Mouse (Mus musculus): ENCODE results near the gene Slc7a11. TPM values are rescaled to one million over a fixed set of nuclear protein-coding genes. Genes with fewer than 3 reads are reported as not detected.

Gene Slc7a11
- total and polyA plus RNA-seq, 3 experiments = 0.03 to 0.98 (median 0.38) TPM

DNA sequence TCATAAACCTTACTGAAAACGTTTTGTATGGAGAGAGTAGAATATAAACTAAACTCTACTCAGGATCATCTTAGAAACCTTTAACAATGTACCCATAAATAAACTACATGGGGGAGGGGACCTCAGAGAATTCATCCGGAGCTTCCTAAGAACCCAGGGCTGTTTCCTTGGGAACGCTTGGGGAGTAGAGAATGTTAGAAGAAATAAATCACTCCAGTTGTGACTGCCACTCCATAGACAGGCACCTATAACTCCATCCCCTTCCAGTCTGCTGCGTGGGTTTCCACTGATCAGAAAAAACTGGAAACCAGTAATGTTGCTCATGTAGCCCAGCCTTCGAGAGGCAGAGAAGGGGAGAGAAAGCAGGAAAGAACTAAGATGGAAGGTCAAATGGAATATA is 210.3 kb downstream of the Slc7a11 start:
- Histone ChIP-seq H3K27me3 (ENCODE audit: insufficient read depth, low read length) (no peaks in the 10 kb centered on the region), H3K9me3 (replicated peaks) (no peaks in the 10 kb centered on the region), H3K4me3 (ENCODE audit: low read depth, low read length) (no peak overlapping the region), H3K4me1 (ENCODE audit: insufficient read depth, low read depth, low read length) (no peaks in the 10 kb centered on the region), H3K36me3 (replicated peaks) (no peaks in the 10 kb centered on the region)
- ATAC-seq (ENCODE audit: extremely low read depth, insufficient number of reproducible peaks, low FRiP score, poor library complexity, severe bottlenecking) (no peak), DNase-seq (ENCODE audit: low spot score) (no peak)
- TF ChIP-seq GATA2 (IDR thresholded peaks at IDR 0.05; ENCODE audit: borderline replicate concordance, low read depth, low read length) (no peak), CTCF (IDR thresholded peaks at IDR 0.05; ENCODE audit: low read depth, low read length) (no peak), POLR2AphosphoS5 (IDR thresholded peaks at IDR 0.05; ENCODE audit: insufficient replicate concordance, low read depth, low read length) (no peak), GATA1 (IDR thresholded peaks at IDR 0.05; ENCODE audit: borderline replicate concordance, low read length) (no peak), TAL1 (conservative IDR thresholded peaks at IDR 0.05; ENCODE audit: low read depth, low read length) (no peak)

- no peaks in the 10 kb centered on the region for H3K4me1 ChIP-seq (ENCODE audit: insufficient read depth, low read depth, low read length)
- no peaks in the 10 kb centered on the region for H3K27me3 ChIP-seq (ENCODE audit: insufficient read depth, low read length)
- no peak for DNase-seq (ENCODE audit: low spot score)
- H3K9me3 ChIP-seq (replicated peaks) = no peaks in the 10 kb centered on the region
- no peaks in the 10 kb centered on the region for H3K36me3 ChIP-seq (replicated peaks)
- no peak overlapping the region for H3K4me3 ChIP-seq (ENCODE audit: low read depth, low read length)
- TF ChIP-seq GATA2 (IDR thresholded peaks at IDR 0.05; ENCODE audit: borderline replicate concordance, low read depth, low read length) = no peak
- TF ChIP-seq TAL1 (conservative IDR thresholded peaks at IDR 0.05; ENCODE audit: low read depth, low read length) = no peak
- TF ChIP-seq CTCF (IDR thresholded peaks at IDR 0.05; ENCODE audit: low read depth, low read length) = no peak
- no peak for TF ChIP-seq GATA1 (IDR thresholded peaks at IDR 0.05; ENCODE audit: borderline replicate concordance, low read length)
- no peak for TF ChIP-seq POLR2AphosphoS5 (IDR thresholded peaks at IDR 0.05; ENCODE audit: insufficient replicate concordance, low read depth, low read length)
- no peak for ATAC-seq (ENCODE audit: extremely low read depth, insufficient number of reproducible peaks, low FRiP score, poor library complexity, severe bottlenecking)
These were observed 218.9 kb downstream of the Slc7a11 start for GRCm38 (mm10) chr3:50224390-50225114.

- no peaks in the 10 kb centered on the region for H3K9me3 ChIP-seq (replicated peaks)
- TF ChIP-seq CTCF (IDR thresholded peaks at IDR 0.05; ENCODE audit: low read depth, low read length) = no peak
- no peak for TF ChIP-seq GATA2 (IDR thresholded peaks at IDR 0.05; ENCODE audit: borderline replicate concordance, low read depth, low read length)
- no peak for TF ChIP-seq GATA1 (IDR thresholded peaks at IDR 0.05; ENCODE audit: borderline replicate concordance, low read length)
- no peak for TF ChIP-seq TAL1 (conservative IDR thresholded peaks at IDR 0.05; ENCODE audit: low read depth, low read length)
- TF ChIP-seq POLR2AphosphoS5 (IDR thresholded peaks at IDR 0.05; ENCODE audit: insufficient replicate concordance, low read depth, low read length) = no peak
- no peaks in the 10 kb centered on the region for H3K27me3 ChIP-seq (ENCODE audit: insufficient read depth, low read length)
- ATAC-seq (ENCODE audit: extremely low read depth, insufficient number of reproducible peaks, low FRiP score, poor library complexity, severe bottlenecking) (no peak), DNase-seq (ENCODE audit: low spot score) (no peak)
- H3K4me1 ChIP-seq (ENCODE audit: insufficient read depth, low read depth, low read length) = no peaks in the 10 kb centered on the region
- H3K36me3 ChIP-seq (replicated peaks) = no peaks in the 10 kb centered on the region
- H3K4me3 ChIP-seq (ENCODE audit: low read depth, low read length) = no peak overlapping the region
These were observed 223.0 kb downstream of the Slc7a11 start for GRCm38 (mm10) chr3:50220454-50220853.

GRCm38 (mm10) chr3:50186369-50186768 is 257.0 kb downstream of the Slc7a11 start:
- Histone ChIP-seq H3K27me3 (ENCODE audit: insufficient read depth, low read length) (no peaks in the 10 kb centered on the region), H3K9me3 (replicated peaks) (no peaks in the 10 kb centered on the region), H3K4me1 (ENCODE audit: insufficient read depth, low read depth, low read length) (no peaks in the 10 kb centered on the region), H3K4me3 (ENCODE audit: low read depth, low read length) (no peak overlapping the region), H3K36me3 (replicated peaks) (no peaks in the 10 kb centered on the region)
- no peak for TF ChIP-seq GATA2 (IDR thresholded peaks at IDR 0.05; ENCODE audit: borderline replicate concordance, low read depth, low read length)
- no peak for TF ChIP-seq POLR2AphosphoS5 (IDR thresholded peaks at IDR 0.05; ENCODE audit: insufficient replicate concordance, low read depth, low read length)
- TF ChIP-seq CTCF (IDR thresholded peaks at IDR 0.05; ENCODE audit: low read depth, low read length) = no peak
- no peak for TF ChIP-seq GATA1 (IDR thresholded peaks at IDR 0.05; ENCODE audit: borderline replicate concordance, low read length)
- TF ChIP-seq TAL1 (conservative IDR thresholded peaks at IDR 0.05; ENCODE audit: low read depth, low read length) = no peak
- DNase-seq (ENCODE audit: low spot score) (no peak), ATAC-seq (ENCODE audit: extremely low read depth, insufficient number of reproducible peaks, low FRiP score, poor library complexity, severe bottlenecking) (no peak)

GRCm38 (mm10) chr3:50185879-50186278 is 257.5 kb downstream of the Slc7a11 start:
- no peak for TF ChIP-seq GATA2 (IDR thresholded peaks at IDR 0.05; ENCODE audit: borderline replicate concordance, low read depth, low read length)
- TF ChIP-seq POLR2AphosphoS5 (IDR thresholded peaks at IDR 0.05; ENCODE audit: insufficient replicate concordance, low read depth, low read length) = no peak
- no peak for TF ChIP-seq TAL1 (conservative IDR thresholded peaks at IDR 0.05; ENCODE audit: low read depth, low read length)
- TF ChIP-seq CTCF (IDR thresholded peaks at IDR 0.05; ENCODE audit: low read depth, low read length) = no peak
- no peak for TF ChIP-seq GATA1 (IDR thresholded peaks at IDR 0.05; ENCODE audit: borderline replicate concordance, low read length)
- DNase-seq (ENCODE audit: low spot score) = no peak
- ATAC-seq (ENCODE audit: extremely low read depth, insufficient number of reproducible peaks, low FRiP score, poor library complexity, severe bottlenecking) = no peak

DNA sequence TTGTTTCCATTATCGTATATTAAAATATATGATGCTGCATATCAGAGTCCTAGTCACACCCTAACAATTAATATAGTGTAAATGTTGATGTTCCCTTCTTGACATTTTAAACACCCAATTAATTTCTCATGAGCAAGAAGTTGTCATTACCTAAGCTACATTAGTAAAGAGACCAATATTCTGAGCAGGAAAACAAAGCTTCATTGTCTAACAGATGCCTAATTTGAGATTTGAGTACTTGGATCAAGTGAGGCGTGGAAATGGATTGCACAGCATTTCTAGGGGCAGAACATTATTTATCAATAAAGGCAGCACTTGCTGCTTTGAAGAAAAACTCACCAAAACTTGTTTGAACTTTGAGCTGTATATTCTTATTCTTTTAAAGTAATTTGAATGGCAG is 282.7 kb downstream of the Slc7a11 start:
- ATAC-seq (ENCODE audit: extremely low read depth, insufficient number of reproducible peaks, low FRiP score, poor library complexity, severe bottlenecking) (no peak), DNase-seq (ENCODE audit: low spot score) (no peak)
- Histone ChIP-seq H3K27me3 (ENCODE audit: insufficient read depth, low read length) (no peaks in the 10 kb centered on the region), H3K4me3 (ENCODE audit: low read depth, low read length) (no peak overlapping the region), H3K36me3 (replicated peaks) (no peaks in the 10 kb centered on the region), H3K4me1 (ENCODE audit: insufficient read depth, low read depth, low read length) (no peaks in the 10 kb centered on the region), H3K9me3 (replicated peaks) (peaks cover 6% of the 10 kb centered on the region)
- TF ChIP-seq POLR2AphosphoS5 (IDR thresholded peaks at IDR 0.05; ENCODE audit: insufficient replicate concordance, low read depth, low read length) = no peak
- no peak for TF ChIP-seq GATA2 (IDR thresholded peaks at IDR 0.05; ENCODE audit: borderline replicate concordance, low read depth, low read length)
- no peak for TF ChIP-seq CTCF (IDR thresholded peaks at IDR 0.05; ENCODE audit: low read depth, low read length)
- TF ChIP-seq GATA1 (IDR thresholded peaks at IDR 0.05; ENCODE audit: borderline replicate concordance, low read length) = no peak
- no peak for TF ChIP-seq TAL1 (conservative IDR thresholded peaks at IDR 0.05; ENCODE audit: low read depth, low read length)

More at GRCm38 (mm10) chr3:50185879-50186278, 257.5 kb downstream of the Slc7a11 start:
- Histone ChIP-seq H3K4me1 (ENCODE audit: insufficient read depth, low read depth, low read length) (no peaks in the 10 kb centered on the region), H3K4me3 (ENCODE audit: low read depth, low read length) (no peak overlapping the region), H3K9me3 (replicated peaks) (no peaks in the 10 kb centered on the region), H3K36me3 (replicated peaks) (no peaks in the 10 kb centered on the region), H3K27me3 (ENCODE audit: insufficient read depth, low read length) (no peaks in the 10 kb centered on the region)
